Mouse (Mus musculus) forebrain, embryonic 15.5 days (tissue): ENCODE data around the gene Nox4. TPM values are rescaled to one million over a fixed set of nuclear protein-coding genes. Genes with fewer than 3 reads are reported as not detected.
"Not testable (repeated sequence)": the region's sequence is repeated elsewhere in the genome, so short reads cannot be mapped to it uniquely, and the experiment has no call there.

Source experiments
- ATAC-seq: fragments of 200-750 bp; cut with Nextera tagmentation; replicated peaks from 2 replicates; pipeline ENCODE4 v1.8.0; 2017; ENCODE audit warnings: mild to moderate bottlenecking, moderate TSS enrichment, moderate library complexity
- H3K27ac ChIP-seq: fragments of 300-500 bp; sonication (generic); replicated peaks from 2 replicates; pipeline ENCODE4 v1.5.1; 2015; ENCODE audit warnings: mild to moderate bottlenecking, inconsistent platforms
- H3K27me3 ChIP-seq: fragments of 300-500 bp; sonication (generic); 2 replicates; pipeline ENCODE4 v1.6.1; 2015; ENCODE audit warnings: inconsistent platforms
- H3K36me3 ChIP-seq: fragments of 300-500 bp; sonication (generic); 2 replicates; pipeline ENCODE4 v1.6.1; 2015; ENCODE audit warnings: mild to moderate bottlenecking, inconsistent platforms
- H3K4me1 ChIP-seq: fragments of 300-500 bp; sonication (generic); 2 replicates; pipeline ENCODE4 v1.6.1; 2015; ENCODE audit warnings: inconsistent platforms
- H3K4me2 ChIP-seq: fragments of 300-500 bp; sonication (generic); replicated peaks from 2 replicates; pipeline ENCODE4 v1.6.1; 2015; ENCODE audit warnings: mild to moderate bottlenecking, inconsistent platforms
- H3K4me3 ChIP-seq: fragments of 300-500 bp; sonication (generic); 2 replicates; pipeline ENCODE4 v1.5.1; 2015; ENCODE audit warnings: mild to moderate bottlenecking, inconsistent platforms
- H3K9ac ChIP-seq: fragments of 300-500 bp; sonication (generic); replicated peaks from 2 replicates; pipeline ENCODE4 v1.6.1; 2015; ENCODE audit warnings: mild to moderate bottlenecking, inconsistent platforms
- H3K9me3 ChIP-seq: fragments of 300-500 bp; sonication (generic); 2 replicates; pipeline ENCODE4 v1.6.1; 2016; ENCODE audit warnings: inconsistent platforms
- WGBS: fragments of 180-500 bp; shearing (Covaris S2); methylation state at CpG from one replicate; pipeline ENCODE4 v1.1.7; 2015; ENCODE audit warnings: mixed read lengths; 5-methylcytosine and 5-hydroxymethylcytosine counted together
- polyA plus RNA-seq: library from polyadenylated mRNA; unstranded; fragments of >200 nt; fragmentation: Nextera tagmentation; extraction: Ambion mirVana; gene quantifications from 2 replicates; pipeline ENCODE4 v1.2.1, GENCODE M21; 2015

The Nox4 gene
- polyA plus RNA-seq, 1 experiment from 2014 or later: 1.8 TPM

- Histone ChIP-seq H3K9ac (no peak overlapping the region), H3K9me3 (no peaks in the 10 kb centered on the region), H3K27ac (no peak overlapping the region), H3K27me3 (no peaks in the 10 kb centered on the region), H3K4me1 (no peaks in the 10 kb centered on the region), H3K4me2 (no peak overlapping the region), H3K36me3 (no peaks in the 10 kb centered on the region), H3K4me3 (no peak overlapping the region)
- ATAC-seq: no peak
- WGBS: 93% methylated on average over 7 of the region's 7 CpGs
Observed at GRCm38 (mm10) chr7:87397023-87397422, 151.1 kb downstream of the Nox4 start.

DNA sequence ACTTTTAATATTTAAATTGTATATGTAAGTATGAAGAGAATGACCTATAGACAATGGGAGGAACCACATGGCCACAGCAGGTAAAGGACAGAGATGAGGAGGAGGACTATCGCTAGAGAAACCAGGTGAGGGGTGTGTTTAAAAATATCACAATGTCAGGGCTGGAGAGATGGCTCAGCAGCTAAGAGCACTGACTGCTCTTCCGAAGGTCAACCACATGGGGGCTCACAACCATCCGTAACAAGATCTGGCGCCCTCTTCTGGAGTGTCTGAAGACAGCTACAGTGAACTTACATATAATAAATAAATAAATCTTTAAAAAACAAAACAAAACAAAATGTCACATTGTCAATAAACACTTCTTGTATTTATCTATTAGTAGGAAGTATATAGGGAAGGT is 165.5 kb downstream of the Nox4 start:
- H3K27me3 ChIP-seq, H3K4me1 ChIP-seq, H3K9ac ChIP-seq, H3K9me3 ChIP-seq, H3K36me3 ChIP-seq, H3K27ac ChIP-seq, H3K4me2 ChIP-seq, H3K4me3 ChIP-seq, ATAC-seq: not testable (repeated sequence)
- WGBS: 11% methylated on average over 4 of the region's 4 CpGs

DNA sequence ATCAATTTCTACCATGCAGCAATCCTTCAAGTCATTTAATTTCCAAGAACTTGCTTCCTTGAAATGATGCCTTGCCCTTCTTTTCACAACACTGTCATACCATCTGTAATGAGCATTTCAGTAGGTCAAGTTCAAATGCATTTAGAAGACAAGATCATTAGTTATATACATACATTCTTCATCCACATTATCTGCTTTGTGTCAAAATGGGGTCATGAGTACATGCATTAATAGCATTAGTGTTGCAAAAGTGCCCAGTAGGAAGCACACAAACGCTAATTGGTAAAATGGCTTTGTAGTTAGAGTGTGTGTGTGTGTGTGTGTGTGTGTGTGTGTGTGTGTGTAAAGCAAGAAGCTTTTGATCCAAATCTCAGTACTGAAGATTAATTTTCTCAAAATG is 167.4 kb downstream of the Nox4 start:
- Histone ChIP-seq H3K4me3 (no peak overlapping the region), H3K27ac (no peak overlapping the region), H3K9me3 (no peaks in the 10 kb centered on the region), H3K4me2 (no peak overlapping the region), H3K27me3 (no peaks in the 10 kb centered on the region), H3K36me3 (no peaks in the 10 kb centered on the region), H3K9ac (no peak overlapping the region), H3K4me1 (no peaks in the 10 kb centered on the region)
- WGBS: 60% methylated on average over 1 of the region's 1 CpGs
- no peak for ATAC-seq

Other genes with a start within 250 kb of the Nox4 start
- not detected in 2 replicates for gene Vmn2r79, start 250.0 kb upstream of the Nox4 start, polyA plus RNA-seq
- 0.03 and 0.04 TPM in 2 replicates for gene Tyr, start 247.4 kb downstream of the Nox4 start, polyA plus RNA-seq